Mouse (Mus musculus) gastrocnemius, postnatal 4 days (tissue): Measurements from ENCODE around the gene Appbp2. TPM values are rescaled to one million over a fixed set of nuclear protein-coding genes. Genes with fewer than 3 reads are reported as not detected.
A peak's percentile ranks its signal among the peaks of the same experiment; 100 is the strongest.

Experiments
- DNase-seq, 2 experiments: peaks; one replicate each; pipeline ENCODE4 v3.0.0; 2021 to 2022; ENCODE audit warnings: low spot score in 2 of 2, mixed read lengths in 2 of 2
- total RNA-seq, 2 experiments: library from RNA; stranded (reverse); gene quantifications; 2 replicates each; pipeline ENCODE4 v1.2.3; 2021

Gene Appbp2
- total RNA-seq, 2 experiments from 2014 or later, result 27.2 to 27.4 TPM

DNA sequence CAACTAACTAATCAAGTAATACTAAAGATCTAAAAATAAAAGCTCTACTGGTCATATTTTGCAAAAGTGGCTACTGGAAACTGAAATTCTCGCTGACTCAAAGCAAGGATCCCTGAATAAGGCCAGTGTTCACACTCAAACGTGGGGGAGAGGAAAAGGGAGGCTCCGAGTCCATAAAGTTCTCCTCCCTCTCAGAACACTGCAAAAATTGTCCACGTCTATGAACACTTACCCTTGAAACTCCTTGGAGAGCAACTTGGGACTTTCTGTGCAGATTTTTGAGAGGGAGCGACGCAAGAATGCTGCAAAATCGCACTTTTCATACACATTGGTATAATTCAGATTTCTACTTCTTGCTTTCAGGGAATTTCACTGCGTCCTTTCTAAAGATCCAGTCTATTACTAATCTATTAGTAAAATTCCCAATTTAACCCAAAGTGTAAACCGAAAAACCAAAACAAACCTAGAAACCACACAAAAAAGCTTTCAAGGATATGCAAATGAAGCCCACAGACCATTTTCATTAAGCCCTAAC lies 1.2 kb downstream of the Appbp2 start:
- DNase-seq, result no peak

- DNase-seq, result no peak
These were observed 11.7 kb downstream of the Appbp2 start for GRCm38 (mm10) chr11:85223248-85223647.

- DNase-seq, result no peak
These were observed 12.4 kb downstream of the Appbp2 start for GRCm38 (mm10) chr11:85222561-85222960.

DNA sequence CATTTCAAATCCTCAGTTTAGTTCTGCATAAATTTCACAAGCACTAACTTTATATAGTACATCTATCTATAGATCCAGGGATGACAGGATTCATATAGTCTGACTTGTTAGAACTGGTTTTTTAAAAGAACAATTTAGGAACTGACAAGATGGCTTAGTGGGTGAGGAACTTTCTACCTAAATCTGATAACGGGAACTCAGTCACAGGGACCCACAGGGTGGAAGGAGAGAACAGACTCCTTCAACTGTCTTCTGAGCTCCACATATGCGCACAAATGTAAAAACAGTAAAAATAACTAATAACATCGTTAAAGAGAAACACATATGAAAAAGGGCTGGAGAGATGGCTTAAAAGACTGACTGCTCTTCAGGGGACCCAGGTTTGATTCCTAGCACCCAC lies 15.9 kb downstream of the Appbp2 start:
- no peak for DNase-seq

GRCm38 (mm10) chr11:85214679-85215078 lies 20.3 kb downstream of the Appbp2 start:
- no peak for DNase-seq

GRCm38 (mm10) chr11:85213215-85213614 lies 21.7 kb downstream of the Appbp2 start:
- no peak for DNase-seq

- no peak for DNase-seq
These were observed 23.8 kb downstream of the Appbp2 start for GRCm38 (mm10) chr11:85211151-85211550.

GRCm38 (mm10) chr11:85206231-85206630 lies 28.7 kb downstream of the Appbp2 start:
- DNase-seq, result no peak

GRCm38 (mm10) chr11:85198906-85199305 lies 36.0 kb downstream of the Appbp2 start:
- DNase-seq, result no peak

DNA sequence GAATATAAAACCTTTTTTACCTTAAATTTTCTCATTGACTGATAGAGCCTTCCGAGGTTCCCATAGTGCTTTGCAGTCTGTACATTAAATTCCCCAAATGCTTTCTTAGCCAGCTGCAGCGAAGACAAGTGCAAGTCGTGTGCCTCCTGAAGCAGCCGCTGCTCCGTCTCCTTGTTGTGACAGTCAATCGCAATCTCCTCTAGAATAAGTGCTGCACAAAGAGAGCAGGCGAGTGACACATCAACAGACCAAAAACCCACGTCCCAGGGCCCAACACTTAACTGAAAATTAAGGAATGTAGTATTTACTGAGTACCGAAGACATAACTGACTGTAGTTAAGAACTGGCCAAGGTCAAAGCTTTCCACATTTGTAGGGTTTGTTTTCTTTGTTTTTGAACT lies 38.9 kb downstream of the Appbp2 start:
- no peak for DNase-seq

DNA sequence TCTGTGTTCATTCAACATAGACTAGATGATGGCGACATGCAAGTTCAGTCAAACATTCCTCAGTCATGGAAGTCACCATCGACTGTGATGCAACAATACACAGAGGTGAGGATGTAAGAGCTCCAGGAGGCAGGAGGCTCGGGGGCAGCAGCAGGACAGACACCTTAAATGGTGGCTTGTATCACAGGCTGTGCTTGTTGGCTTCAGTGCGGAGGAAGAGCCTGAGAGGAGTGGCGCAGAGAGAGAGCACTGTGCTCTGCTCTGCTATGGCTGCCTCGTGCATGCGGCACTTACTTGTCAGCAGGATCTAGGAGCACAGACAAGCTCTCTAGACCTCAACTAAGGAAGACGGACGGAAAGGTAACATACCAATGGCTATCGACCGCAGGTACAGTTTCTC lies 40.7 kb downstream of the Appbp2 start:
- no peak for DNase-seq

DNA sequence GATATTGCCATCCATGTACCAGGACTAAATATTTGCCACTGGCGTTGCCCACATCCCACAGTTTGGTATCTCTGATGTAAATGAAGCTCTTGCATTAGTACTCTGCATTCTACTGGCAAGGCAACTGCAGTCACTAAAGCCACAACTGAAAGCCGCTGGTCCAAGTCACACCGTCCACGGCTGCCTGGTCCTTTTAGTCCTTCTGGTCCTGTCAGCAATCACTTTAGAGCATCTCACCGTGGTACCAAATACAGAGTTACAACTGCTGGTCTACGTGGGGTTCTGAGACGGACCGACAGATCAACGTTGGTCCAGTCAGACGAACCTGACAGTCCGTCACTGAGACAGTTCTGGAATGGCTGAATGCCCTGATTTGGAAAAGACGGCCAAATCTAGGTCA lies 44.2 kb downstream of the Appbp2 start:
- no peak for DNase-seq

- no peak for DNase-seq
These were observed 45.8 kb downstream of the Appbp2 start for GRCm38 (mm10) chr11:85189110-85189509.

DNA sequence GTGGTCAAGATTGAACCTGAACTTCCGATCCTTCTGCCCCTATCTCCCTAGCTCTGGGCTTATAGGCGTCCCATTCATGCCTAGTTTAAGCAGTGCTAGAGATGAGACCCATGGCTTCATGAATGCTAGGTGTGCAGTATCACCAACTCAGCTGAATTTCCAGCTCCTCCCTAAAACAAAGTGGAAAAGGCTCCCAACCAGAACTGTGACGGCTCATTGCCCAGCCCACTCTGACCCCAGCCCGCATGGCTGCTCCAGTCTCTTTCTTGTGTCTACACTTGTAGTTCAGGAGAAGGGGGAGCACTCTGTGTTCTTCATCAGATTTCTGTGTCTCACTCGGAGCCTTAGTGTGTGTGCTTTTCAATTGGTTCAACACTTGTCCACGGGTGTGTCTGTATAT lies 50.1 kb downstream of the Appbp2 start:
- no peak for DNase-seq

DNA sequence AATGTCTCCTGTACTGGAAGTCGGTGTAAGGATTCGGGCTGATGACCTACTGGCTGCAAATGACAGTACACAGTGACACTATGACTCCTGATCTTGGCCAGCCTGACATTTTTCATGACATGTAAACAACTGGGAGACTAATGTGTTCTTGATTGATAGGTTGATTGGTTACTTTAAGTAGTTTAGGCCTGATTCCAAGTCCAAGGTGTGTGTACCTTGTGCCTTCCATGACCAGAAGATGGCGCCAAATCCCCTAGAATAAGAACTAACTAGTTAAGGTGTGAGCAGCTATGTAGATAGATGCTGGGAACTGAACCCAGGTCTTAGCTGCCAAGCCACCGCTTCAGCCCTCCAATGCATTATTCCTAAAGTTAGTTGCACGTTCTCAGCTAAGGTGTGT lies 50.8 kb downstream of the Appbp2 start:
- DNase-seq, result no peak

- DNase-seq, result no peak
These were observed 51.6 kb downstream of the Appbp2 start for GRCm38 (mm10) chr11:85183284-85183779.

DNA sequence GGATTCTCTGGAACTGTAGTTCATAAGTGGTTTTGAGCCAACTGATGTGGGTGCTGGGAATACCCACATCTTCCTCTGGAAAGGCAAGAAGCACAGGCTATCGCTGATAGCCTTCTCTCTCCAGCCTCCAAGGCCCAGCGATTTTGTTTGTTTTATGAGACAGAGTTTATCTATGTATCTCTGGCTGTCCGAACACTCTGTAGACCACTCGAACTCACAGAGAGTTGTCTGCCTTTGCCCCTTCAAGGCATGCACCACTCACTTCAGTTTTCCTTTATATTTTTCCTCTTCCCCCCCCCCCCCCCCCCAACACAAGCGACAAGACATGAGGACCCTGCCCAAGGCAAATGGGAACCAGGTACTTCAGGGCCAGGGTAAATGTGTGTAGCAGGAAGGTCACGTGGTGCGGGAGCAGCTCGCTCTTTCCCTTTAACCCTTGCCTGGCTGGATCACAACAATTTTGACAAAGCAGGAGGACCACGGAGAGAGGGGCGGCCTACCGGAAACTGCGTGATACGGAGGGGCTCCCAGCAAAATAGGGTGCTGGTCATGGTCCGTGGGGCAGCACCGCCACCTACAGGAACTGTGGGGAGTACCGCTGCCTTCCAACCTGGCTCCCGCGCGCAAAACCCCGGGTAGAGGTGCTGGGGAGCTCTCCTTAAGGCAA lies 52.2 kb downstream of the Appbp2 start:
- peak; percentile 33 to 66 for DNase-seq

- no peak for DNase-seq
These were observed 56.5 kb downstream of the Appbp2 start for GRCm38 (mm10) chr11:85178413-85178812.

GRCm38 (mm10) chr11:85177761-85178160 lies 57.2 kb downstream of the Appbp2 start:
- no peak for DNase-seq

GRCm38 (mm10) chr11:85175941-85176340 lies 59.0 kb downstream of the Appbp2 start:
- DNase-seq, result no peak

DNA sequence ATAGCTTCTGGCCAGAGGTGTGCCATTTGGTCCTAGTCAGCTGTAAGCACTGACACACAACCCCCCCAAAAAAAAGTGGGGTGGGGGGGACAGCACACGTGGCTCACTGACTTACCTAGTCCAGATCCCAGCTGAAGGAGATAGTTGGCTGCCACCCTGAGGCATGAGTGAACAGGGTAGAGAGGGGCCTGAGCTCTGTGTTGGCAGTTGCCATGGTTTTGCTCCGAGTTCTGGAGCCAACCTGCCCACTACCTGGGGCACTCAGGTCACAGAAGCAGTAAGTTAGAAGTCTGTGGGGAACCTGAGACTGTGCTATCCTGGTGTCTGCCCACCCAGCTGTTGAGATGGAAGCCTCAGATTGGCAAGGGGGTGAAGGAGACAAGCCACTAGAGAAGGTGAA lies 64.1 kb downstream of the Appbp2 start:
- DNase-seq, result no peak

DNA sequence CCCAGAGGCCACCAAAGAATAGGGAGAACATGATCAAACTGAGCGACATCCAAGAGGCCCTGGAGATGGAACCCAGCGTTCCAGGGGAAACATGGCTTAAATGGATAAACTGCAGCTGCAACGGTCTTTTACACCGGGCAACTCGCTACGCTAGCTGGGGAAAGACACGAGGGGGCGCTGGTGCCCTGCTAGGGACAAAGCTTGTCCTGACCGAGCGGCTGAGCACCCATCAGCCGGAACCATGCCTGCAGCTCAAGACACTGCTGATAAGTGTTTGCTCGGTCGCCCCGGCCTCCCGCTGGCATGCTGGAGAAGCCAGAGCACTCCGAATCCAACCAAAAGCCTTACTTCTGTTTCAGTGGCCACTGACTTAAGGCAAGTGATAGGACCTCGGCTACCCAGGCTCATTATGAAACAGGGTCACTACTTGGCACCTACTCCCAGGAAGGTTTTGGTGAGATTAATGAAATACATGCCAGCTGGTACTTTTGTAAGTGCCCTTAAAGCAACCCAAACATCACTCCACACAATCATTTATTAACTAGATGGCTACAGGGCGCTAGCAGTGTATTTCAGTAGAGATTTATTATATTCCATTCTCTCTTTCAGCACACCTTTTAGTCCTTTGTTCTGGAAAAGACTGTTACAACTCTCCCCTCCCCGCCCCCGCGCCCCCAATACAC lies 64.7 kb downstream of the Appbp2 start, which contains the start of gene 1700125H20Rik:
Gene 1700125H20Rik, plus strand, starts transcription at position 347 of the 683 bp plus-strand sequence.
- peak; percentile 83 to 93 for DNase-seq
